Mouse (Mus musculus): Measurements from ENCODE around the gene Slc35b3. TPM values are rescaled to one million over a fixed set of nuclear protein-coding genes. Genes with fewer than 3 reads are reported as not detected.

Gene Slc35b3
- total and polyA plus RNA-seq, 3 experiments: 12.4 to 16.2 TPM; not detected in 1

- H3K9ac ChIP-seq (ENCODE audit: control insufficient read depth, low read depth, low read length, poor library complexity, severe bottlenecking): no peak overlapping the region
- peaks cover 5 to 7% of the 10 kb centered on the region in 2 experiments; a peak in 3 of 4 replicates for H3K36me3 ChIP-seq (ENCODE audit: control insufficient read depth in 1 of 2, insufficient read depth in 2 of 2, low read length in 2 of 2)
- peaks cover 0 to 3% of the 10 kb centered on the region in 2 experiments; a peak in 1 of 4 replicates for H3K4me1 ChIP-seq (ENCODE audit: control insufficient read depth in 1 of 2, insufficient read depth in 2 of 2, low read length in 2 of 2)
- H3K27me3 ChIP-seq (ENCODE audit: control insufficient read depth in 1 of 2, insufficient read depth in 2 of 2, low read length in 2 of 2): no peaks in the 10 kb centered on the region
- no peak overlapping the region for H3K27ac ChIP-seq (ENCODE audit: control insufficient read depth, low read depth, low read length)
- H3K9me3 ChIP-seq (replicated peaks; ENCODE audit: insufficient read depth, low read length): no peaks in the 10 kb centered on the region
- no peaks in the 10 kb centered on the region for H3K79me2 ChIP-seq (ENCODE audit: control insufficient read depth, insufficient read depth, low read length, poor library complexity)
- no peak overlapping the region for H3K4me3 ChIP-seq (ENCODE audit: control insufficient read depth in 1 of 2, insufficient read depth in 1 of 2, low read depth in 2 of 2, low read length in 2 of 2)
- DNase-seq (ENCODE audit: low read depth, low spot score): no peak
- TF ChIP-seq MAZ (IDR thresholded peaks at IDR 0.05; ENCODE audit: low read depth, low read length) (no peak), EP300 (IDR thresholded peaks at IDR 0.05; ENCODE audit: low read depth in 1 of 2, low read length in 2 of 2) (no peak), TBP (IDR thresholded peaks at IDR 0.05; ENCODE audit: low read depth, low read length) (no peak), USF2 (IDR thresholded peaks at IDR 0.05; ENCODE audit: borderline replicate concordance in 1 of 2, insufficient read depth in 1 of 2, low read depth in 1 of 2, low read length in 2 of 2) (no peak), MYC (IDR thresholded peaks at IDR 0.05; ENCODE audit: low read depth, low read length) (no peak), UBTF (IDR thresholded peaks at IDR 0.05; ENCODE audit: borderline replicate concordance, insufficient read depth, low read depth, low read length) (no peak), CHD1 (IDR thresholded peaks at IDR 0.05; ENCODE audit: low read depth, low read length) (no peak), MEF2A (IDR thresholded peaks at IDR 0.05; ENCODE audit: extremely low read depth, insufficient replicate concordance, low read depth, low read length, poor library complexity, severe bottlenecking) (no peak), MXI1 (IDR thresholded peaks at IDR 0.05; ENCODE audit: low read depth, low read length) (no peak), RCOR1 (IDR thresholded peaks at IDR 0.05; ENCODE audit: low read depth, low read length) (no peak), SMC3 (IDR thresholded peaks at IDR 0.05; ENCODE audit: low read depth, low read length) (no peak), ZC3H11A (IDR thresholded peaks at IDR 0.05; ENCODE audit: low read depth, low read length) (no peak), ELF1 (IDR thresholded peaks at IDR 0.05; ENCODE audit: low read depth, low read length) (no peak), KAT2A (conservative IDR thresholded peaks at IDR 0.05; ENCODE audit: low read depth, low read length) (no peak), SIN3A (IDR thresholded peaks at IDR 0.05; ENCODE audit: low read length) (no peak), JUND (IDR thresholded peaks at IDR 0.05; ENCODE audit: low read depth, low read length) (no peak), ETS1 (IDR thresholded peaks at IDR 0.05; ENCODE audit: low read depth, low read length) (no peak), GATA1 (IDR thresholded peaks at IDR 0.05; ENCODE audit: low read depth, low read length) (no peak), MAFK (IDR thresholded peaks at IDR 0.05; ENCODE audit: borderline replicate concordance, low read depth, low read length) (no peak), ZKSCAN1 (IDR thresholded peaks at IDR 0.05; ENCODE audit: low read depth, low read length) (no peak)
Measured at GRCm38 (mm10) chr13:38938433-38938832, 22.2 kb downstream of the Slc35b3 start.

All from MEL (cell line).